Mouse (Mus musculus): ENCODE data around the gene Rab4a.

Gene Rab4a

GRCm38 (mm10) chr8:123854252-123854651 lies 48.5 kb downstream of the Rab4a start:
- no peak for DNase-seq

GRCm38 (mm10) chr8:123854733-123855475 lies 49.1 kb downstream of the Rab4a start:
- no peak for DNase-seq

- DNase-seq = peak in 1 of 2 experiments; percentile 48
These were observed 51.6 kb downstream of the Rab4a start for GRCm38 (mm10) chr8:123857361-123857760.

GRCm38 (mm10) chr8:123858574-123858940 lies 52.8 kb downstream of the Rab4a start:
- DNase-seq = peak in 1 of 2 experiments; percentile 61

- DNase-seq = peak; percentile 96 to 97
These were observed 53.3 kb downstream of the Rab4a start for GRCm38 (mm10) chr8:123858941-123859647.

GRCm38 (mm10) chr8:123859648-123860259 lies 54.0 kb downstream of the Rab4a start, which contains the start of gene Ccsap:
Gene Ccsap, minus strand, starts transcription at chr8:123860209.
- DNase-seq = no peak

GRCm38 (mm10) chr8:123860386-123860785 lies 54.6 kb downstream of the Rab4a start:
- no peak for DNase-seq

- DNase-seq = no peak
These were observed 60.0 kb downstream of the Rab4a start for GRCm38 (mm10) chr8:123865786-123866185.

- no peak for DNase-seq
These were observed 61.2 kb downstream of the Rab4a start for GRCm38 (mm10) chr8:123866971-123867370.

GRCm38 (mm10) chr8:123872048-123872447 lies 66.3 kb downstream of the Rab4a start:
- DNase-seq = no peak

GRCm38 (mm10) chr8:123873364-123873763 lies 67.6 kb downstream of the Rab4a start:
- DNase-seq = no peak

GRCm38 (mm10) chr8:123874324-123874723 lies 68.5 kb downstream of the Rab4a start:
- no peak for DNase-seq

GRCm38 (mm10) chr8:123877865-123878264 lies 72.1 kb downstream of the Rab4a start:
- DNase-seq = no peak

- no peak for DNase-seq
These were observed 74.5 kb downstream of the Rab4a start for GRCm38 (mm10) chr8:123880271-123880670.

- DNase-seq = no peak
These were observed 75.1 kb downstream of the Rab4a start for GRCm38 (mm10) chr8:123880821-123881350.

GRCm38 (mm10) chr8:123882412-123882811 lies 76.6 kb downstream of the Rab4a start:
- no peak for DNase-seq

- DNase-seq = no peak
These were observed 77.3 kb downstream of the Rab4a start for GRCm38 (mm10) chr8:123883094-123883493.

Data from cerebellum, postnatal 14 days (tissue).